Mouse (Mus musculus): ENCODE data around the gene Csn2.

Csn2 gene

GRCm38 (mm10) chr5:87699530-87699929 lies at the start of gene Csn2:
Csn2 (minus strand) TSS chr5:87699630.
- in situ Hi-C loops (cut with MboI, MseI), result no loop called here

GRCm38 (mm10) chr5:87734821-87735220 lies 35.4 kb upstream of the Csn2 start:
- in situ Hi-C loops (cut with MboI, MseI), result no loop called here

GRCm38 (mm10) chr5:87705891-87706290 lies 6.5 kb upstream of the Csn2 start:
- in situ Hi-C loops (cut with MboI, MseI), result no loop called here

- in situ Hi-C loops (cut with MboI, MseI), result no loop called here
Measured at GRCm38 (mm10) chr5:87665908-87666307, 33.5 kb downstream of the Csn2 start, which contains the start of gene Csn1s1. Csn1s1 (plus strand) TSS chr5:87666208.

- in situ Hi-C loops (cut with MboI, MseI), result no loop called here
Measured at GRCm38 (mm10) chr5:87642787-87643186, 56.6 kb downstream of the Csn2 start.
